Mouse (Mus musculus) erythroblast, adult 5-6 weeks (primary cell): Measurements from ENCODE around the gene Hoxc9. TPM values are rescaled to one million over a fixed set of nuclear protein-coding genes. Genes with fewer than 3 reads are reported as not detected.

Experiments
- ATAC-seq: replicated peaks from 2 replicates; pipeline ENCODE4 v1.8.0; 2016; ENCODE audit warnings: moderate number of reproducible peaks, mild to moderate bottlenecking, moderate TSS enrichment, inconsistent platforms; ENCODE audit not compliant: poor library complexity, low FRiP score, severe bottlenecking
- total RNA-seq, 2 experiments: library from RNA; stranded (forward) in 1 of 2; stranded (reverse) in 1 of 2; fragments of 150-400 nt in 1 of 2; fragments of 200-764, 138-1000 nt in 1 of 2; gene quantifications; 2 replicates each; pipeline versions ENCODE4 v1.2.3 to v1.2.4; 2015 to 2017; ENCODE audit warnings: low replicate concordance in 2 of 2

Hoxc9 gene
- total RNA-seq, 2 experiments from 2014 or later = not detected

- no peak for ATAC-seq
Measured at GRCm38 (mm10) chr15:103014166-103015008, 38.1 kb downstream of the Hoxc9 start.

- ATAC-seq = no peak
Measured at GRCm38 (mm10) chr15:103015009-103015399, 38.8 kb downstream of the Hoxc9 start.

- ATAC-seq = no peak
Measured at GRCm38 (mm10) chr15:103015406-103016166, 39.3 kb downstream of the Hoxc9 start.

GRCm38 (mm10) chr15:103018636-103019035, 42.4 kb downstream of the Hoxc9 start, which contains the start of gene Hoxc4:
Gene Hoxc4 (plus strand): TSS chr15:103018934.
- no peak for ATAC-seq

GRCm38 (mm10) chr15:103020899-103021418, 44.7 kb downstream of the Hoxc9 start:
- no peak for ATAC-seq

GRCm38 (mm10) chr15:103021544-103021943, 45.3 kb downstream of the Hoxc9 start:
- ATAC-seq = no peak

GRCm38 (mm10) chr15:103024131-103024530, 47.9 kb downstream of the Hoxc9 start:
- no peak for ATAC-seq

- no peak for ATAC-seq
Measured at GRCm38 (mm10) chr15:103027266-103028235, 51.3 kb downstream of the Hoxc9 start.

GRCm38 (mm10) chr15:103028916-103029512, 52.8 kb downstream of the Hoxc9 start:
- no peak for ATAC-seq

GRCm38 (mm10) chr15:103030142-103030541, 53.9 kb downstream of the Hoxc9 start:
- ATAC-seq = no peak

- no peak for ATAC-seq
Measured at GRCm38 (mm10) chr15:103032167-103032566, 55.9 kb downstream of the Hoxc9 start.

GRCm38 (mm10) chr15:103032646-103033575, 56.7 kb downstream of the Hoxc9 start:
- ATAC-seq = no peak

- ATAC-seq = no peak
Measured at GRCm38 (mm10) chr15:103034043-103034806, 58.0 kb downstream of the Hoxc9 start.
